Mouse (Mus musculus): ENCODE results near the gene Cxcl1.

GRCm38 (mm10) chr5:90855308-90856230 is 35.5 kb upstream of the Cxcl1 start:
- no peak for TF ChIP-seq CTCF (IDR thresholded peaks at IDR 0.05; ENCODE audit: low read depth, low read length)
- no peak for TF ChIP-seq POLR2A (IDR thresholded peaks at IDR 0.05; ENCODE audit: borderline replicate concordance, low read depth, low read length)
